ENCODE assay signal across 11 mouse cellular contexts in the genomic region with DNA sequence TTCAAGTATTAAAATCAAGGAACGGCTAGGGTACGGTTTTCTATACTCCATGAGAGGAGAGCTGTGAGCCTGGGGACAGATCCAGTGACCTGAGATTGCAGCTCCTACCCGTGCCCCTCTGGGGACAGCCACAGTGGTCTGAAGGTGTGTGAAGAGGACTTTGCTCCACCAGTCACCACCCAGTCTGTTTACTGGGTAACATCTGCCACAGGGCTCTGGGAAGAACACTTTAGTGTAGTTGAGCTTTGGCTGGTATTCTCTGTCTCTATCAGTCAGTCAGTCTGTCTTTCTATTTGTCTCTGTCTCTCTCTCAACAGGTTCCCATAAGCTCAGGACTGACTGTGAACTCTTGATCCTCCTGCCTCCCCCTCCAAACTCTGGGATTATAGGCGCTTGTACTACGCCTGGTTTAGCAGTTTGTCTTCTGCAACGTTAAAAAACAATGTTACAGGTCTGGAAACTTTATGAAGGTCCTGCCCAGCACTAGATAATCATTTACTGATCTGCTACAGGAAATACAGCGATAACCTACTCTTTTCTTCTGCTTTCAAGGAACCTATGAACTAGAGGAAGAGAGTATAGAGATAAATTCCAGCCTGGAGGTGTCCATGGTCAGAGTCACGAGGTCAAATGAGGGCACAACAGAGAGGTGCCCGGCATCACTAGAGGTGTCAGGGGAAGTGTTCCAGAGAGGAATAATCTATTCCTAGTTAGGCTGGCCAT. TPM values are rescaled to one million over a fixed set of nuclear protein-coding genes. Genes with fewer than 3 reads are reported as not detected.
A peak's percentile ranks its signal among the peaks of the same experiment; 100 is the strongest.
DNase-seq lines count a peak whose midpoint lies in the region; ATAC-seq and TF ChIP-seq lines count a peak whose summit lies in the region.
"Had no signal": no experiment of that assay in that cellular context is flagged by ENCODE, and none has a peak within 500 bp of the region (broad histone marks: within the 10 kb centered on the region; RNA-seq: fewer than 3 reads in every experiment).

No protein-coding gene starts in this region.

- no peak for TF ChIP-seq POLR2A in lung, adult 2 months (IDR thresholded peaks at IDR 0.05; ENCODE audit: borderline replicate concordance, extremely low read depth, low read depth, low read length)

- no peaks in the 10 kb centered on the region for H3K9me3 ChIP-seq in lung, embryonic 14.5 days (ENCODE audit: low read depth, low read length)
- H3K9me3 ChIP-seq in heart, embryonic 14.5 days (ENCODE audit: control insufficient read depth, low read length) = no peaks in the 10 kb centered on the region
- H3K9me3 ChIP-seq in liver, embryonic 16.5 days (replicated peaks; ENCODE audit: control insufficient read depth, low read length) = no peaks in the 10 kb centered on the region

- 64% methylated on average over 9 of the region's 9 CpGs for WGBS in lung, embryonic 14.5 days
- 73% methylated on average over 9 of the region's 9 CpGs for WGBS in lung, adult 2 months
- WGBS in heart, embryonic 14.5 days = 32% methylated on average over 9 of the region's 9 CpGs
- WGBS in liver, embryonic 16.5 days (ENCODE audit: insufficient replicate concordance) = 40% methylated on average over 9 of the region's 9 CpGs

- TF ChIP-seq CTCF in gastrocnemius, adult 2 months (IDR thresholded peaks at IDR 0.05) = no peak
- TF ChIP-seq CTCF in lung, embryonic 14.5 days (IDR thresholded peaks at IDR 0.05; ENCODE audit: low read depth) = no peak
- TF ChIP-seq CTCF in lung, adult 2 months (IDR thresholded peaks at IDR 0.05; ENCODE audit: insufficient read depth, low read length) = no peak

- intact Hi-C loops in gastrocnemius, adult 2 months (cut with DNase I) = no loop called here

- no peak overlapping the region for H3K4me3 ChIP-seq in gastrocnemius, adult 2 months
- no peak overlapping the region for H3K4me3 ChIP-seq in lung, embryonic 14.5 days (ENCODE audit: low read depth, low read length)
- H3K4me3 ChIP-seq in lung, adult 2 months (replicated peaks; ENCODE audit: extremely low read depth, low read depth, low read length) = no peak overlapping the region
- H3K4me3 ChIP-seq in heart, embryonic 14.5 days (ENCODE audit: control insufficient read depth in 1 of 2, insufficient read depth in 1 of 2, low read depth in 1 of 2, low read length in 2 of 2) = 0 out of 4 replicates have a peak overlapping the region, but pooled peaks of 1 of the 2 experiments have one; percentile 0
- H3K4me3 ChIP-seq in liver, embryonic 16.5 days (ENCODE audit: low read depth, low read length) = no peak overlapping the region

- no peaks in the 10 kb centered on the region for H3K4me1 ChIP-seq in lung, embryonic 14.5 days (ENCODE audit: insufficient read depth)
- 0 out of 2 replicates have a peak, but pooled peaks cover 2% of the 10 kb centered on the region for H3K4me1 ChIP-seq in lung, adult 2 months (ENCODE audit: control insufficient read depth, insufficient read depth, low read length)
- peaks cover 22 to 45% of the 10 kb centered on the region in 2 experiments for H3K4me1 ChIP-seq in heart, embryonic 14.5 days (ENCODE audit: control insufficient read depth in 2 of 2, insufficient read depth in 2 of 2, low read length in 2 of 2)
- H3K4me1 ChIP-seq in liver, embryonic 16.5 days (ENCODE audit: control insufficient read depth, low read depth, low read length) = no peaks in the 10 kb centered on the region; the same call in 1 of the 2 replicates

- ATAC-seq in lung, embryonic 14.5 days (ENCODE audit: insufficient read depth) = no peak
- peak; percentile 58 for ATAC-seq in heart, embryonic 14.5 days (ENCODE audit: insufficient number of reproducible peaks, insufficient read depth, low FRiP score, low read depth)
- ATAC-seq in liver, embryonic 16.5 days (ENCODE audit: low read depth) = 0 out of 2 replicates have a peak, but pooled peaks have one; percentile 27

- no peaks in the 10 kb centered on the region for H3K27me3 ChIP-seq in lung, embryonic 14.5 days (ENCODE audit: insufficient read depth, low read length)
- H3K27me3 ChIP-seq in heart, embryonic 14.5 days (ENCODE audit: control insufficient read depth, insufficient read depth, low read length) = no peaks in the 10 kb centered on the region
- no peaks in the 10 kb centered on the region for H3K27me3 ChIP-seq in liver, embryonic 16.5 days (ENCODE audit: control insufficient read depth, insufficient read depth, low read depth, low read length)

- H3K9ac ChIP-seq in lung, embryonic 14.5 days = no peak overlapping the region
- peak overlapping the region; percentile 75 for H3K9ac ChIP-seq in heart, embryonic 14.5 days (ENCODE audit: low read length)
- no peak overlapping the region for H3K9ac ChIP-seq in liver, embryonic 16.5 days (ENCODE audit: low read depth, low read length)

- peak overlapping the region; percentile 17; the same call in 1 of the 2 replicates for H3K27ac ChIP-seq in gastrocnemius, adult 2 months
- H3K27ac ChIP-seq in lung, embryonic 14.5 days (ENCODE audit: low read depth) = peak overlapping the region; percentile 2; the same call in 1 of the 2 replicates
- H3K27ac ChIP-seq in heart, embryonic 14.5 days (replicated peaks in 1 of 2; ENCODE audit: control insufficient read depth in 1 of 2, insufficient read depth in 1 of 2, low read depth in 2 of 2, low read length in 2 of 2) = peak overlapping the region; percentile 96 to 100
- H3K27ac ChIP-seq in liver, embryonic 16.5 days (ENCODE audit: low read length) = no peak overlapping the region

- DNase-seq in gastrocnemius, adult 2 months = no peak
- no peak for DNase-seq in gastrocnemius, postnatal 4 days (ENCODE audit: low spot score in 2 of 2)
- DNase-seq in lung, embryonic 14.5 days = no peak
- no peak for DNase-seq in lung, adult 2 months
- DNase-seq in cerebellum, adult 18-20 months = no peak
- DNase-seq in left cerebral cortex, adult 18-20 months (ENCODE audit: low spot score in 2 of 2) = no peak
- DNase-seq: kidney, adult 2 months; lung, postnatal 14 days; right cerebral cortex, postnatal 14 days had no signal

- H3K36me3 ChIP-seq in lung, embryonic 14.5 days (ENCODE audit: insufficient read depth) = no peaks in the 10 kb centered on the region
- no peaks in the 10 kb centered on the region for H3K36me3 ChIP-seq in heart, embryonic 14.5 days (ENCODE audit: control insufficient read depth, insufficient read depth, low read length)
- no peaks in the 10 kb centered on the region for H3K36me3 ChIP-seq in liver, embryonic 16.5 days (ENCODE audit: control insufficient read depth, insufficient read depth)

- H3K4me2 ChIP-seq in lung, embryonic 14.5 days = no peak overlapping the region
- peak overlapping the region; percentile 54 for H3K4me2 ChIP-seq in heart, embryonic 14.5 days (ENCODE audit: low read length)
- H3K4me2 ChIP-seq in liver, embryonic 16.5 days (ENCODE audit: low read depth, low read length) = no peak overlapping the region

RNA-seq across cellular contexts. Expression of gene Slc38a2, which starts 50.2 kb away (rescaled TPM):
- 100 to 1,000 TPM; 115 to 116 TPM for total RNA-seq in gastrocnemius, adult 2 months (2021)
- 100 to 1,000 TPM in 1 of 2 experiments, 10 to 100 TPM in 1; 80.6 to 101 TPM for total RNA-seq in gastrocnemius, postnatal 4 days (2021)
- 174 and 182 TPM in 2 replicates for polyA plus RNA-seq in lung, embryonic 14.5 days (2014; fragmentation: Nextera tagmentation; extraction: Ambion mirVana)
- 23.0 and 37.9 TPM in 2 replicates for polyA plus RNA-seq in lung, adult 2 months (2012; rRNA removed)
- polyA plus RNA-seq in heart, embryonic 14.5 days (2014; fragmentation: Nextera tagmentation; extraction: Ambion mirVana) = 191 TPM in 2 replicates
- 37.9 and 38.8 TPM in 2 replicates for polyA plus RNA-seq in liver, embryonic 16.5 days (2015; fragmentation: Nextera tagmentation; extraction: Ambion mirVana)
- 100 to 1,000 TPM in 1 of 2 experiments, 10 to 100 TPM in 1; 93.9 to 101 TPM for total RNA-seq in left cerebral cortex, adult 18-20 months (2021)
